Mouse (Mus musculus) cerebellum, adult 18-20 months (tissue): ENCODE data around the gene Rnf145.

Experiments
- DNase-seq, 2 experiments: peaks; one replicate each; pipeline ENCODE4 v3.0.0; 2021

The Rnf145 gene

GRCm38 (mm10) chr11:44510371-44510770 is 8.4 kb upstream of the Rnf145 start:
- DNase-seq, result no peak

GRCm38 (mm10) chr11:44512044-44513025 is 6.4 kb upstream of the Rnf145 start:
- no peak for DNase-seq

GRCm38 (mm10) chr11:44513026-44513422 is 5.7 kb upstream of the Rnf145 start:
- no peak for DNase-seq

GRCm38 (mm10) chr11:44514666-44515065 is 4.1 kb upstream of the Rnf145 start:
- no peak for DNase-seq

GRCm38 (mm10) chr11:44516362-44516761 is 2.4 kb upstream of the Rnf145 start:
- no peak for DNase-seq

- DNase-seq, result no peak
Measured at GRCm38 (mm10) chr11:44517561-44518280, 1.0 kb upstream of the Rnf145 start.

GRCm38 (mm10) chr11:44519096-44519949 is 559 bp downstream of the Rnf145 start:
- peak in 1 of 2 experiments; percentile 34 for DNase-seq

- DNase-seq, result peak; percentile 79 to 83
Measured at GRCm38 (mm10) chr11:44519950-44520761, 1.4 kb downstream of the Rnf145 start.

- no peak for DNase-seq
Measured at GRCm38 (mm10) chr11:44522594-44522993, 3.8 kb downstream of the Rnf145 start.

GRCm38 (mm10) chr11:44525765-44526164 is 7.0 kb downstream of the Rnf145 start:
- DNase-seq, result no peak

- DNase-seq, result no peak
Measured at GRCm38 (mm10) chr11:44526654-44527263, 8.0 kb downstream of the Rnf145 start.

GRCm38 (mm10) chr11:44528560-44529199 is 9.9 kb downstream of the Rnf145 start:
- no peak for DNase-seq

GRCm38 (mm10) chr11:44529200-44529599 is 10.4 kb downstream of the Rnf145 start:
- no peak for DNase-seq

GRCm38 (mm10) chr11:44529716-44530115 is 11.0 kb downstream of the Rnf145 start:
- DNase-seq, result no peak

GRCm38 (mm10) chr11:44530382-44530781 is 11.6 kb downstream of the Rnf145 start:
- peak; percentile 68 to 77 for DNase-seq

- no peak for DNase-seq
Measured at GRCm38 (mm10) chr11:44530867-44531266, 12.1 kb downstream of the Rnf145 start.

GRCm38 (mm10) chr11:44531617-44532016 is 12.9 kb downstream of the Rnf145 start:
- no peak for DNase-seq

GRCm38 (mm10) chr11:44532846-44533781 is 14.3 kb downstream of the Rnf145 start:
- peak; percentile 85 to 90 for DNase-seq

- DNase-seq, result no peak
Measured at GRCm38 (mm10) chr11:44534999-44535750, 16.4 kb downstream of the Rnf145 start.
